Mouse (Mus musculus) sigmoid colon, adult 10 weeks (tissue): ENCODE measurements around the gene Pglyrp1. TPM values are rescaled to one million over a fixed set of nuclear protein-coding genes. Genes with fewer than 3 reads are reported as not detected.

Source experiments
- polyA plus RNA-seq: library from polyadenylated mRNA; stranded (reverse); fragments of 350-450 nt; fragmentation: Illumina TruSeq; extraction: RNeasy Lipid Tissue Mini Kit (QIAGEN cat#74804); gene quantifications from one replicate; pipeline ENCODE4 v1.2.3, GENCODE M21; 2014; ENCODE audit warnings: low read depth, low replicate concordance

Gene Pglyrp1
- 15.6 TPM for polyA plus RNA-seq

GRCm38 (mm10) chr7:18871031-18871430 is at the start of gene Pglyrp1:
Pglyrp1 (plus strand) TSS chr7:18871331.

GRCm38 (mm10) chr7:18821507-18821906 is 49.6 kb upstream of the Pglyrp1 start, which contains the start of gene Psg17:
Psg17 (minus strand) TSS chr7:18821607.

GRCm38 (mm10) chr7:18839865-18840264 is 31.3 kb upstream of the Pglyrp1 start, which contains the start of gene Mill2:
Mill2 (plus strand) TSS chr7:18839966.

GRCm38 (mm10) chr7:18910241-18910831 is 39.2 kb downstream of the Pglyrp1 start, which contains the start of gene Ccdc61:
Ccdc61 (minus strand) TSS chr7:18910415.

GRCm38 (mm10) chr7:18925162-18925938 is 54.2 kb downstream of the Pglyrp1 start, which contains the start of gene Nova2:
Nova2 (plus strand) TSS chr7:18925888.

Other genes starting within 250 kb of the Pglyrp1 start
- not detected for gene Psg21, start 214.6 kb upstream of the Pglyrp1 start, polyA plus RNA-seq
- not detected for gene Psg20, start 185.1 kb upstream of the Pglyrp1 start, polyA plus RNA-seq
- not detected for gene Psg22, start 153.2 kb upstream of the Pglyrp1 start, polyA plus RNA-seq
- gene Psg19, start 72.8 kb upstream of the Pglyrp1 start, polyA plus RNA-seq, result not detected
- 0.79 TPM for gene Psg17, start 49.7 kb upstream of the Pglyrp1 start, polyA plus RNA-seq
- gene Mill2, start 31.4 kb upstream of the Pglyrp1 start, polyA plus RNA-seq, result 12.0 TPM
- gene Ccdc61, start 39.1 kb downstream of the Pglyrp1 start, polyA plus RNA-seq, result 4.1 TPM
- 0.25 TPM for gene Nova2, start 54.6 kb downstream of the Pglyrp1 start, polyA plus RNA-seq
- gene Nanos2, start 116.1 kb downstream of the Pglyrp1 start, polyA plus RNA-seq, result not detected
- gene Mypop, start 119.9 kb downstream of the Pglyrp1 start, polyA plus RNA-seq, result not detected
- 1.6 TPM for gene Irf2bp1, start 132.7 kb downstream of the Pglyrp1 start, polyA plus RNA-seq
- 20.9 TPM for gene Foxa3, start 152.2 kb downstream of the Pglyrp1 start, polyA plus RNA-seq
- 4.3 TPM for gene Sympk, start 153.0 kb downstream of the Pglyrp1 start, polyA plus RNA-seq
- not detected for gene Rsph6a, start 183.4 kb downstream of the Pglyrp1 start, polyA plus RNA-seq
- not detected for gene Dmwd, start 204.9 kb downstream of the Pglyrp1 start, polyA plus RNA-seq
- gene Dmpk, start 212.5 kb downstream of the Pglyrp1 start, polyA plus RNA-seq, result 12.7 TPM
- gene Six5, start 223.3 kb downstream of the Pglyrp1 start, polyA plus RNA-seq, result 1.1 TPM
- gene Gm4969, start 247.0 kb downstream of the Pglyrp1 start, polyA plus RNA-seq, result not detected
- gene Fbxo46, start 248.5 kb downstream of the Pglyrp1 start, polyA plus RNA-seq, result 0.60 TPM